Mouse (Mus musculus): ENCODE measurements around the gene Col25a1. TPM values are rescaled to one million over a fixed set of nuclear protein-coding genes. Genes with fewer than 3 reads are reported as not detected.

Col25a1 gene
- polyA plus RNA-seq, 1 experiment = 0.01 TPM

DNA sequence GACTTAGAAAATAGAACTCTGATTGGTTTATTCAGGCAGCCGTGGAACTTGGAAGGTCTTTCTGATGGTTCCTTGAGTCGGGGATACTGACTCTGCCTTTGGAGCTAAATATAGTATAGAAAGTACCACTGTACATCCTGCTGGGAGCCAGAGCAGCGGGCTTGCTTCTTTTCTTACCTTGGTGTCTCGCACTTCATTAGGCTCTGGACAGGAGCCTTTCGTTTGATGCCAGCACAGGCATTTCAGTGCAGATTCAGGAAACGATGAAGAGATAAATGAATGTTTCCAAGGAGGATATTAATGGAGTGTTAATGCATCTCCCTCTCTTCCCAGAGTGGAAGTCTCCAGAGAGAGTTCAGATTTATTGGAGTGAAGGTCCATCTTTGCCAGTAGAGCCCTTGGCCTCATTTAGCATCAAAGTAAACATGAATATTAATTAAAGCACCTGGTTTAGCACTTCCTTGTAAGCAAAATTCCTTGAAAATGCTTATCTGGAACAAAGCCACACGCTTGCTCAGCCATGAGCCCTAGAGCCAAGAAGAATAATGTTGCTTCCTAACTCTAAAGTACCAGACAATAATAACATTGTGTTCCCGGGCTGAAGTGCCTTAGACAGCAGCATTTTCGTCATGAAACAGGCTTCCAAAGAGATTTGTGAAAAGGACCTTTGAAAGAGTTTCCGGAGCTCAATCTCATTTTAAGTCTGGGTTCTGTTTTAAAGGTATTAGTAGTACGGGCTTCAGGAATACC is 151.9 kb downstream of the Col25a1 start:
- H3K4me3 ChIP-seq (ENCODE audit: extremely low read depth, insufficient read depth, insufficient read length) = no peak overlapping the region
- 78% methylated on average over 11 of the region's 11 CpGs for WGBS
- no peaks in the 10 kb centered on the region for H3K4me1 ChIP-seq (ENCODE audit: control insufficient read depth, insufficient read depth, insufficient read length)
- no peak overlapping the region for H3K27ac ChIP-seq (ENCODE audit: insufficient read depth, low read length)
- no peaks in the 10 kb centered on the region for H3K27me3 ChIP-seq (ENCODE audit: control insufficient read depth, insufficient read depth, low read length)
- TF ChIP-seq POLR2A (IDR thresholded peaks at IDR 0.05; ENCODE audit: low read depth, low read length) (no peak), CTCF (IDR thresholded peaks at IDR 0.05; ENCODE audit: extremely low read depth, insufficient read depth, insufficient read length, insufficient replicate concordance) (no peak)
- no peak for DNase-seq (ENCODE audit: low read depth in 1 of 2, low spot score in 2 of 2)
- no peaks in the 10 kb centered on the region for H3K36me3 ChIP-seq (ENCODE audit: control insufficient read depth, insufficient read depth, low read length)

DNA sequence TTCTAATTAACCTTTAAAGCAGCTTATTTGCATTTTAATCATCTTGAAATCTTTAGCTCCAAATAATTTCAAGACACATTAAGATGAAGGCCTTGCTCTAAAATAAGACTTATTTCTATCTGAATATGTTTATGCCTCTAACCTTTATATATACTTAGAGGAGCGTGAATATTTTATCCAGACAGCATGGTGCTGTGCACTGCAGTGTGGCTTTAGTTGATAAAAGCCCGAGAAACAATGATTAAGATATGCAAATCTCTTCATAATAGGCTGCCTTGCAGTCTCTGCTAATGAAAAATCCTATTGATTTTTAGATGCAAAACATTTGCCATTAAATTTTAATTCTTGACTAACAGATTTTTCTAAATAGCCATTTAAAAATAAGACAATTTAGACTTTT is 156.8 kb downstream of the Col25a1 start:
- Histone ChIP-seq H3K27ac (ENCODE audit: insufficient read depth, low read length) (no peak overlapping the region), H3K27me3 (ENCODE audit: control insufficient read depth, insufficient read depth, low read length) (no peaks in the 10 kb centered on the region), H3K36me3 (ENCODE audit: control insufficient read depth, insufficient read depth, low read length) (no peaks in the 10 kb centered on the region), H3K4me1 (ENCODE audit: control insufficient read depth, insufficient read depth, insufficient read length) (no peaks in the 10 kb centered on the region), H3K4me3 (ENCODE audit: extremely low read depth, insufficient read depth, insufficient read length) (no peak overlapping the region)
- 80% methylated on average over 2 of the region's 2 CpGs for WGBS
- TF ChIP-seq CTCF (IDR thresholded peaks at IDR 0.05; ENCODE audit: extremely low read depth, insufficient read depth, insufficient read length, insufficient replicate concordance) = no peak
- TF ChIP-seq POLR2A (IDR thresholded peaks at IDR 0.05; ENCODE audit: low read depth, low read length) = no peak
- no peak for DNase-seq (ENCODE audit: low read depth in 1 of 2, low spot score in 2 of 2)

DNA sequence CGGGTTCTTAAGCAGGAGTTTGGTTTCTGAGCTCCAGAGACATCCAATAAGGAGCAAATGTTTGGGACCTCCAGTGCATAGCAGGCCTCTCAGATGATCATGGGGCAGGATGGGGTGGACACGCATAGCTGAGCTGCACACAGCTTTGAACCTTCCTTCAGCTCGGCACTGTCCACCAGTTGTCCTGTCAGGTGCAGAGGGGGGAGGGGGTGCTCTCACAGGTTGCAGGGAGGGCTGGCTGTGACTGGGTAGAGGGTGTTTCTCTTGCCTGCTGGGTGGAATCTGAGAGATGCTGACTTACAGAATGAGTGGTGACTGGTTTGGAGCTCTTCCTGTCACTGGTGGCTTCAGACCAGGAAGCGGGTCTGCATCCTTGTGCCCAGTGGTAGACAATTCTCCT is 157.5 kb downstream of the Col25a1 start:
- TF ChIP-seq CTCF (IDR thresholded peaks at IDR 0.05; ENCODE audit: extremely low read depth, insufficient read depth, insufficient read length, insufficient replicate concordance) (no peak), POLR2A (IDR thresholded peaks at IDR 0.05; ENCODE audit: low read depth, low read length) (no peak)
- DNase-seq (ENCODE audit: low read depth in 1 of 2, low spot score in 2 of 2) = no peak
- no peak overlapping the region for H3K4me3 ChIP-seq (ENCODE audit: extremely low read depth, insufficient read depth, insufficient read length)
- 88% methylated on average over 4 of the region's 4 CpGs for WGBS
- no peaks in the 10 kb centered on the region for H3K36me3 ChIP-seq (ENCODE audit: control insufficient read depth, insufficient read depth, low read length)
- no peak overlapping the region for H3K27ac ChIP-seq (ENCODE audit: insufficient read depth, low read length)
- no peaks in the 10 kb centered on the region for H3K4me1 ChIP-seq (ENCODE audit: control insufficient read depth, insufficient read depth, insufficient read length)
- no peaks in the 10 kb centered on the region for H3K27me3 ChIP-seq (ENCODE audit: control insufficient read depth, insufficient read depth, low read length)

DNA sequence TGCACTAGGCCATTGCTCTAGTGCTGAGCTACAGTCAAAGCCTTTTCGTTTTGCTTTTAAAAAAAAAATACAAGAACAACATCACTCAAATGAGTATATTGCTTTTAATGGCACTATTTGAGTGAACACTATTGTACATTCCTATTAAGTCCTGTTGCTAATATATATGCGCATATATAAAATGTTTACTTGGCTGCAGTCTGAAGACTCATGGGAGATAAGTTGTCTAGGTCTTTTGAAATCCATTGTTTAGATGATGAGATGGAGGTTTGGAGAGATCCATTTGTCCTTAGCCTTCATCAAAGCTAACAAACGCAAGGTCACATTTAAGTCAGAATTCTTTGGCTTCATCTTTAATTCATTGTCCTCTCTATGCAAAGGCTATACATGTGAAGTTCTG is 157.9 kb downstream of the Col25a1 start:
- no peak for TF ChIP-seq POLR2A (IDR thresholded peaks at IDR 0.05; ENCODE audit: low read depth, low read length)
- TF ChIP-seq CTCF (IDR thresholded peaks at IDR 0.05; ENCODE audit: extremely low read depth, insufficient read depth, insufficient read length, insufficient replicate concordance) = no peak
- DNase-seq (ENCODE audit: low read depth in 1 of 2, low spot score in 2 of 2) = no peak
- no peaks in the 10 kb centered on the region for H3K4me1 ChIP-seq (ENCODE audit: control insufficient read depth, insufficient read depth, insufficient read length)
- 91% methylated on average over 3 of the region's 3 CpGs for WGBS
- no peak overlapping the region for H3K27ac ChIP-seq (ENCODE audit: insufficient read depth, low read length)
- no peak overlapping the region for H3K4me3 ChIP-seq (ENCODE audit: extremely low read depth, insufficient read depth, insufficient read length)
- no peaks in the 10 kb centered on the region for H3K36me3 ChIP-seq (ENCODE audit: control insufficient read depth, insufficient read depth, low read length)
- no peaks in the 10 kb centered on the region for H3K27me3 ChIP-seq (ENCODE audit: control insufficient read depth, insufficient read depth, low read length)

GRCm38 (mm10) chr3:130290175-130290574 is 158.9 kb downstream of the Col25a1 start:
- no peak overlapping the region for H3K27ac ChIP-seq (ENCODE audit: insufficient read depth, low read length)
- WGBS = 87% methylated on average over 6 of the region's 6 CpGs
- DNase-seq (ENCODE audit: low read depth in 1 of 2, low spot score in 2 of 2) = no peak
- TF ChIP-seq CTCF (IDR thresholded peaks at IDR 0.05; ENCODE audit: extremely low read depth, insufficient read depth, insufficient read length, insufficient replicate concordance) = no peak
- TF ChIP-seq POLR2A (IDR thresholded peaks at IDR 0.05; ENCODE audit: low read depth, low read length) = no peak
- no peaks in the 10 kb centered on the region for H3K27me3 ChIP-seq (ENCODE audit: control insufficient read depth, insufficient read depth, low read length)
- H3K36me3 ChIP-seq (ENCODE audit: control insufficient read depth, insufficient read depth, low read length) = no peaks in the 10 kb centered on the region
- H3K4me3 ChIP-seq (ENCODE audit: extremely low read depth, insufficient read depth, insufficient read length) = no peak overlapping the region
- H3K4me1 ChIP-seq (ENCODE audit: control insufficient read depth, insufficient read depth, insufficient read length) = no peaks in the 10 kb centered on the region

- 90% methylated on average over 5 of the region's 5 CpGs for WGBS
- Histone ChIP-seq H3K27me3 (ENCODE audit: control insufficient read depth, insufficient read depth, low read length) (no peaks in the 10 kb centered on the region), H3K4me3 (ENCODE audit: extremely low read depth, insufficient read depth, insufficient read length) (no peak overlapping the region), H3K27ac (ENCODE audit: insufficient read depth, low read length) (no peak overlapping the region), H3K36me3 (ENCODE audit: control insufficient read depth, insufficient read depth, low read length) (no peaks in the 10 kb centered on the region), H3K4me1 (ENCODE audit: control insufficient read depth, insufficient read depth, insufficient read length) (no peaks in the 10 kb centered on the region)
- no peak for DNase-seq (ENCODE audit: low read depth in 1 of 2, low spot score in 2 of 2)
- TF ChIP-seq POLR2A (IDR thresholded peaks at IDR 0.05; ENCODE audit: low read depth, low read length) (no peak), CTCF (IDR thresholded peaks at IDR 0.05; ENCODE audit: extremely low read depth, insufficient read depth, insufficient read length, insufficient replicate concordance) (no peak)
Observed at GRCm38 (mm10) chr3:130290672-130291071, 159.4 kb downstream of the Col25a1 start.

DNA sequence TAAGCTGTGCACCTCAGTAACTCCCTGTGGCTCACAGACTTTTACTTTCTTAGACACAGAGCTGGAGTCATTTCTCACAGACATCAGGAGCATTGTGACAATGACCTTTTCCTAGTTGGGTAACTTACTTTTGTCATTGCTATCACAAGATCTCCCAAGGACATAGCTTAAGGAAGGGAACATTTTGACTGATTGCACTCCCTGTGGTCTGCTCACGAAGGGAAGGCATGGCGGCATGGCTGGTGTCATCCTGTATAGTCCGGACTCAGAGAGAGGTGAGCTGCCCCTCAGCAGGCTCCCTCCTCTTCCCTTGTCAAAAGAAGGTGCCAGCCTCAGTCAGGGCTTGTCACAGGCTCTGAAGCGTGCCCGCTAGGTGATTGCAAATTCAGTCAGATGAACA is 160.6 kb downstream of the Col25a1 start:
- Histone ChIP-seq H3K27me3 (ENCODE audit: control insufficient read depth, insufficient read depth, low read length) (no peaks in the 10 kb centered on the region), H3K4me1 (ENCODE audit: control insufficient read depth, insufficient read depth, insufficient read length) (no peaks in the 10 kb centered on the region), H3K36me3 (ENCODE audit: control insufficient read depth, insufficient read depth, low read length) (no peaks in the 10 kb centered on the region), H3K27ac (ENCODE audit: insufficient read depth, low read length) (no peak overlapping the region), H3K4me3 (ENCODE audit: extremely low read depth, insufficient read depth, insufficient read length) (no peak overlapping the region)
- WGBS = 96% methylated on average over 5 of the region's 5 CpGs
- no peak for DNase-seq (ENCODE audit: low read depth in 1 of 2, low spot score in 2 of 2)
- no peak for TF ChIP-seq CTCF (IDR thresholded peaks at IDR 0.05; ENCODE audit: extremely low read depth, insufficient read depth, insufficient read length, insufficient replicate concordance)
- no peak for TF ChIP-seq POLR2A (IDR thresholded peaks at IDR 0.05; ENCODE audit: low read depth, low read length)

Data from spleen, adult 2 months (tissue).